In the genomic region with DNA sequence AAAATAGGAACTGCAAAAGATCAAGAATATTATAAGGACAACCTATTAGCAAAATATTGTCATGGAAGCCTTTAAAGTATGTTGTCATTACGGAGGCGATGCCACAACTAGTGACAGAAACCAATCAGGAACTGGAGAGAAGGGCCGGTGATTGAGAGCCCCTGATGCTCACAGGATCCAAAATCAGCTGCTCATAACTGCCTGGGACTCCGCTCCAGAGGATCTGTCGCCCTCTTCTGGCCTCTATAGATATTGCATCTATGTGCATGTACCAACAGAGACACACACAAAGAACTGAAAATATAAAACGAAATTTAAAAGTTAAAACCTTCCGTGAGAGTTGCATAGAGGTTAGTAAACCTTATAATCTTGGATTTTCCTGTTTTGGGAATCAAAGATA, we compare ENCODE assay signal across 10 mouse cellular contexts. TPM values are rescaled to one million over a fixed set of nuclear protein-coding genes. Genes with fewer than 3 reads are reported as not detected.
DNase-seq lines count a peak whose midpoint lies in the region; ATAC-seq and TF ChIP-seq lines count a peak whose summit lies in the region.
"Had no signal": no experiment of that assay in that cellular context is flagged by ENCODE, and none has a peak within 500 bp of the region (broad histone marks: within the 10 kb centered on the region; RNA-seq: fewer than 3 reads in every experiment).

No protein-coding gene starts in this region.

- H3K9ac ChIP-seq in hindbrain, embryonic 14.5 days = no peak overlapping the region
- no peak overlapping the region for H3K9ac ChIP-seq in hindbrain, embryonic 16.5 days (ENCODE audit: low read depth, low read length)
- H3K9ac ChIP-seq in midbrain, postnatal 0 days (replicated peaks; ENCODE audit: low read length, poor library complexity, severe bottlenecking) = no peak overlapping the region
- H3K9ac ChIP-seq: embryonic facial prominence, embryonic 15.5 days; limb, embryonic 12.5 days had no signal

- 65% methylated on average over 7 of the region's 7 CpGs for WGBS in hindbrain, embryonic 14.5 days
- WGBS in hindbrain, embryonic 16.5 days = 61% methylated on average over 7 of the region's 7 CpGs
- WGBS in midbrain, postnatal 0 days = 68% methylated on average over 7 of the region's 7 CpGs

- H3K4me3 ChIP-seq in hindbrain, embryonic 14.5 days (replicated peaks; ENCODE audit: low read length) = no peak overlapping the region
- H3K4me3 ChIP-seq in hindbrain, embryonic 16.5 days (ENCODE audit: low read length) = no peak overlapping the region
- no peak overlapping the region for H3K4me3 ChIP-seq in testis, adult 2 months (ENCODE audit: control insufficient read depth, low read depth, low read length)
- H3K4me3 ChIP-seq in midbrain, postnatal 0 days (ENCODE audit: low read depth, low read length) = no peak overlapping the region
- H3K4me3 ChIP-seq: embryonic facial prominence, embryonic 15.5 days; limb, embryonic 12.5 days had no signal

- no peaks in the 10 kb centered on the region for H3K36me3 ChIP-seq in hindbrain, embryonic 14.5 days (replicated peaks; ENCODE audit: control insufficient read depth, insufficient read depth)
- H3K36me3 ChIP-seq in hindbrain, embryonic 16.5 days (ENCODE audit: control insufficient read depth, insufficient read depth, low read length) = no peaks in the 10 kb centered on the region
- H3K36me3 ChIP-seq in testis, adult 2 months (ENCODE audit: control insufficient read depth, insufficient read depth, low read length) = no peaks in the 10 kb centered on the region
- H3K36me3 ChIP-seq in midbrain, postnatal 0 days (ENCODE audit: insufficient read depth, low read length) = no peaks in the 10 kb centered on the region
- H3K36me3 ChIP-seq: embryonic facial prominence, embryonic 15.5 days; limb, embryonic 12.5 days had no signal

- DNase-seq in hindbrain, embryonic 14.5 days (ENCODE audit: low spot score) = peak; percentile 51
- no peak for DNase-seq in testis, postnatal 10 days (ENCODE audit: low spot score)
- peak; percentile 48 for DNase-seq in embryo, embryonic 11 days
- DNase-seq in midbrain, postnatal 0 days (ENCODE audit: low spot score) = peak; percentile 63
- DNase-seq in urinary bladder, postnatal 14 days (ENCODE audit: low spot score) = no peak
- DNase-seq in heart, adult 8-10 months (ENCODE audit: low spot score) = no peak

- no peaks in the 10 kb centered on the region for H3K4me1 ChIP-seq in hindbrain, embryonic 14.5 days (replicated peaks; ENCODE audit: control insufficient read depth, insufficient read depth, low read length)
- H3K4me1 ChIP-seq in hindbrain, embryonic 16.5 days (ENCODE audit: control insufficient read depth, insufficient read depth, low read depth, low read length) = no peaks in the 10 kb centered on the region
- H3K4me1 ChIP-seq in testis, adult 2 months (ENCODE audit: control insufficient read depth, insufficient read depth, low read length) = peaks cover 2% of the 10 kb centered on the region; the same call in 1 of the 2 replicates
- no peaks in the 10 kb centered on the region for H3K4me1 ChIP-seq in midbrain, postnatal 0 days (ENCODE audit: insufficient read depth, low read length)
- H3K4me1 ChIP-seq: embryonic facial prominence, embryonic 15.5 days; limb, embryonic 12.5 days had no signal

- no peak overlapping the region for H3K4me2 ChIP-seq in hindbrain, embryonic 14.5 days (replicated peaks)
- H3K4me2 ChIP-seq in hindbrain, embryonic 16.5 days (ENCODE audit: low read length) = no peak overlapping the region
- H3K4me2 ChIP-seq in midbrain, postnatal 0 days (ENCODE audit: low read depth, low read length, poor library complexity, severe bottlenecking) = no peak overlapping the region
- H3K4me2 ChIP-seq: embryonic facial prominence, embryonic 15.5 days; limb, embryonic 12.5 days had no signal

- no peaks in the 10 kb centered on the region for H3K27me3 ChIP-seq in hindbrain, embryonic 14.5 days (ENCODE audit: control insufficient read depth, insufficient read depth, low read length)
- no peaks in the 10 kb centered on the region for H3K27me3 ChIP-seq in hindbrain, embryonic 16.5 days (replicated peaks; ENCODE audit: control insufficient read depth, insufficient read depth, low read length)
- no peaks in the 10 kb centered on the region for H3K27me3 ChIP-seq in testis, adult 2 months (ENCODE audit: control insufficient read depth, insufficient read depth, low read length)
- no peaks in the 10 kb centered on the region for H3K27me3 ChIP-seq in midbrain, postnatal 0 days (ENCODE audit: insufficient read depth, low read length)
- H3K27me3 ChIP-seq: embryonic facial prominence, embryonic 15.5 days; limb, embryonic 12.5 days had no signal

- no peak for ATAC-seq in hindbrain, embryonic 14.5 days (ENCODE audit: low FRiP score)
- ATAC-seq in hindbrain, embryonic 16.5 days = no peak
- ATAC-seq in midbrain, postnatal 0 days (ENCODE audit: low FRiP score) = no peak

- H3K27ac ChIP-seq in hindbrain, embryonic 14.5 days = no peak overlapping the region
- no peak overlapping the region for H3K27ac ChIP-seq in hindbrain, embryonic 16.5 days (ENCODE audit: low read depth, low read length)
- H3K27ac ChIP-seq in testis, adult 2 months (ENCODE audit: control insufficient read depth, insufficient read depth, low read depth, low read length) = no peak overlapping the region
- H3K27ac ChIP-seq in midbrain, postnatal 0 days (ENCODE audit: low read depth, low read length) = no peak overlapping the region
- H3K27ac ChIP-seq: embryonic facial prominence, embryonic 15.5 days; limb, embryonic 12.5 days had no signal

- peak; percentile 58; the same call in 1 of the 2 replicates for TF ChIP-seq CTCF in testis, adult 2 months (IDR thresholded peaks at IDR 0.05; ENCODE audit: control insufficient read depth, insufficient read depth, insufficient replicate concordance, low read depth, low read length)
- peak; percentile 77 for TF ChIP-seq CTCF in midbrain, postnatal 0 days (IDR thresholded peaks at IDR 0.05)

- no peaks in the 10 kb centered on the region for H3K9me3 ChIP-seq in hindbrain, embryonic 14.5 days (ENCODE audit: control insufficient read depth, low read length)
- H3K9me3 ChIP-seq in hindbrain, embryonic 16.5 days (ENCODE audit: control insufficient read depth, low read length) = no peaks in the 10 kb centered on the region
- H3K9me3 ChIP-seq in midbrain, postnatal 0 days (ENCODE audit: low read length) = no peaks in the 10 kb centered on the region
- H3K9me3 ChIP-seq: embryonic facial prominence, embryonic 15.5 days had no signal

- TF ChIP-seq POLR2A in testis, adult 2 months (IDR thresholded peaks at IDR 0.05; ENCODE audit: control insufficient read depth, low read depth, low read length) = no peak

RNA-seq across cellular contexts. Expression of gene Fam124b, which starts 38.1 kb away (rescaled TPM):
- polyA plus RNA-seq in hindbrain, embryonic 14.5 days (2014; fragmentation: Nextera tagmentation; extraction: Ambion mirVana) = 0.82 and 1.0 TPM in 2 replicates
- polyA plus RNA-seq in hindbrain, embryonic 16.5 days (2015; fragmentation: Nextera tagmentation; extraction: Ambion mirVana) = 0.50 and 0.80 TPM in 2 replicates
- 33.7 and 35.5 TPM in 2 replicates for polyA plus RNA-seq in testis, adult 2 months (2012; rRNA removed)
- 0.24 and 1.0 TPM in 2 replicates for total RNA-seq in midbrain, postnatal 0 days (2014; rRNA removed)
- polyA plus RNA-seq in midbrain, postnatal 0 days (2015; fragmentation: Nextera tagmentation; extraction: Ambion mirVana) = 0.15 and 0.42 TPM in 2 replicates
- total RNA-seq in heart, adult 8-10 months (2022) = 1 to 10 TPM in 1 of 4 experiments, under 1 TPM in 3; 0.25 to 2.3 (median 0.72) TPM

Comparison
In these comparisons a context has a peak if more than half of its experiments do, and no peak if none do; other contexts are left out.
1. DNase-seq: peak in hindbrain, embryonic 14.5 days (single experiment), embryo, embryonic 11 days (single experiment) and midbrain, postnatal 0 days (single experiment); none in testis, postnatal 10 days (single experiment), urinary bladder, postnatal 14 days (single experiment) and heart, adult 8-10 months (single experiment).
2. RNA of gene Fam124b, which starts 38.1 kb away (polyA plus RNA-seq): 33.7 to 35.5 TPM in testis, adult 2 months; 0.82 to 1.0 TPM in hindbrain, embryonic 14.5 days, 0.50 to 0.80 TPM in hindbrain, embryonic 16.5 days and 0.15 to 0.42 TPM in midbrain, postnatal 0 days; every median in the first group is over 10 times any median in the second.